Mouse (Mus musculus): ENCODE measurements around the gene Foxe3. TPM values are rescaled to one million over a fixed set of nuclear protein-coding genes. Genes with fewer than 3 reads are reported as not detected.
A peak's percentile ranks its signal among the peaks of the same experiment; 100 is the strongest.
"Not testable (repeated sequence)": the region's sequence is repeated elsewhere in the genome, so short reads cannot be mapped to it uniquely, and the experiment has no call there.

Gene Foxe3
- not detected in 2 replicates for polyA plus RNA-seq (2014; fragmentation: Nextera tagmentation; extraction: Ambion mirVana)

GRCm38 (mm10) chr4:114925917-114926312, at the start of gene Foxe3:
TSS of gene Foxe3 (minus strand) at chr4:114926013.
- Histone ChIP-seq H3K27ac (ENCODE audit: low read depth, low read length) (no peak within 1 kb of the TSS), H3K4me1 (ENCODE audit: control insufficient read depth, insufficient read depth, low read length) (peaks cover 4% of the 10 kb centered on the region; the same call in 1 of the 2 replicates), H3K27me3 (ENCODE audit: control insufficient read depth, insufficient read depth, low read length) (peaks cover 72% of the 10 kb centered on the region), H3K9ac (replicated peaks; ENCODE audit: low read depth, low read length) (0 out of 2 replicates have a peak within 1 kb of the TSS, but pooled peaks have one; percentile 28), H3K36me3 (ENCODE audit: control insufficient read depth, insufficient read depth, low read length) (no peaks in the 10 kb centered on the region), H3K4me2 (ENCODE audit: low read depth, low read length) (peak within 1 kb of the TSS; percentile 49), H3K9me3 (ENCODE audit: control insufficient read depth, low read length) (no peaks in the 10 kb centered on the region), H3K4me3 (ENCODE audit: low read depth, low read length) (peak within 1 kb of the TSS; percentile 28)
- 2% methylated on average over 23 of the region's 25 CpGs for WGBS
- ATAC-seq (ENCODE audit: low read depth), result no peak

- Histone ChIP-seq H3K4me2 (ENCODE audit: low read depth, low read length) (no peak overlapping the region), H3K4me1 (ENCODE audit: control insufficient read depth, insufficient read depth, low read length) (no peaks in the 10 kb centered on the region), H3K4me3 (ENCODE audit: low read depth, low read length) (no peak overlapping the region), H3K27me3 (ENCODE audit: control insufficient read depth, insufficient read depth, low read length) (no peaks in the 10 kb centered on the region), H3K9me3 (ENCODE audit: control insufficient read depth, low read length) (no peaks in the 10 kb centered on the region), H3K27ac (ENCODE audit: low read depth, low read length) (no peak overlapping the region), H3K9ac (replicated peaks; ENCODE audit: low read depth, low read length) (no peak overlapping the region), H3K36me3 (ENCODE audit: control insufficient read depth, insufficient read depth, low read length) (peaks cover 3% of the 10 kb centered on the region; the same call in 1 of the 2 replicates)
- WGBS, result 96% methylated on average over 1 of the region's 1 CpGs
- no peak for ATAC-seq (ENCODE audit: low read depth)
Measured at GRCm38 (mm10) chr4:114973229-114973740, 47.5 kb upstream of the Foxe3 start.

- H3K4me1 ChIP-seq (ENCODE audit: control insufficient read depth, insufficient read depth, low read length), result no peaks in the 10 kb centered on the region
- H3K4me2 ChIP-seq (ENCODE audit: low read depth, low read length), result no peak overlapping the region
- no peak overlapping the region for H3K4me3 ChIP-seq (ENCODE audit: low read depth, low read length)
- WGBS, result 96% methylated on average over 5 of the region's 5 CpGs
- H3K36me3 ChIP-seq (ENCODE audit: control insufficient read depth, insufficient read depth, low read length), result peaks cover 8% of the 10 kb centered on the region; the same call in 1 of the 2 replicates
- no peak for ATAC-seq (ENCODE audit: low read depth)
- H3K9me3 ChIP-seq (ENCODE audit: control insufficient read depth, low read length), result no peaks in the 10 kb centered on the region
- no peak overlapping the region for H3K27ac ChIP-seq (ENCODE audit: low read depth, low read length)
- H3K27me3 ChIP-seq (ENCODE audit: control insufficient read depth, insufficient read depth, low read length), result no peaks in the 10 kb centered on the region
- H3K9ac ChIP-seq (replicated peaks; ENCODE audit: low read depth, low read length), result no peak overlapping the region
Measured at GRCm38 (mm10) chr4:114970736-114971135, 44.9 kb upstream of the Foxe3 start.

- H3K36me3 ChIP-seq (ENCODE audit: control insufficient read depth, insufficient read depth, low read length), result peaks cover 27% of the 10 kb centered on the region
- H3K9me3 ChIP-seq (ENCODE audit: control insufficient read depth, low read length); H3K27me3 ChIP-seq (ENCODE audit: control insufficient read depth, insufficient read depth, low read length); H3K4me2 ChIP-seq (ENCODE audit: low read depth, low read length); H3K27ac ChIP-seq (ENCODE audit: low read depth, low read length); ATAC-seq (ENCODE audit: low read depth); H3K4me3 ChIP-seq (ENCODE audit: low read depth, low read length); H3K4me1 ChIP-seq (ENCODE audit: control insufficient read depth, insufficient read depth, low read length); H3K9ac ChIP-seq (replicated peaks; ENCODE audit: low read depth, low read length): not testable (repeated sequence)
- 90% methylated on average over 2 of the region's 2 CpGs for WGBS
Measured at GRCm38 (mm10) chr4:114960881-114961280, 35.1 kb upstream of the Foxe3 start.

- H3K4me3 ChIP-seq (ENCODE audit: low read depth, low read length), result no peak overlapping the region
- no peak overlapping the region for H3K9ac ChIP-seq (replicated peaks; ENCODE audit: low read depth, low read length)
- H3K4me1 ChIP-seq (ENCODE audit: control insufficient read depth, insufficient read depth, low read length), result no peaks in the 10 kb centered on the region
- no peaks in the 10 kb centered on the region for H3K9me3 ChIP-seq (ENCODE audit: control insufficient read depth, low read length)
- ATAC-seq (ENCODE audit: low read depth), result no peak
- 97% methylated on average over 2 of the region's 2 CpGs for WGBS
- no peak overlapping the region for H3K4me2 ChIP-seq (ENCODE audit: low read depth, low read length)
- H3K27me3 ChIP-seq (ENCODE audit: control insufficient read depth, insufficient read depth, low read length), result no peaks in the 10 kb centered on the region
- H3K36me3 ChIP-seq (ENCODE audit: control insufficient read depth, insufficient read depth, low read length), result peaks cover 19% of the 10 kb centered on the region
- H3K27ac ChIP-seq (ENCODE audit: low read depth, low read length), result no peak overlapping the region
Measured at GRCm38 (mm10) chr4:114959533-114959932, 33.7 kb upstream of the Foxe3 start.

- no peaks in the 10 kb centered on the region for H3K4me1 ChIP-seq (ENCODE audit: control insufficient read depth, insufficient read depth, low read length)
- H3K4me2 ChIP-seq (ENCODE audit: low read depth, low read length), result no peak overlapping the region
- no peak overlapping the region for H3K9ac ChIP-seq (replicated peaks; ENCODE audit: low read depth, low read length)
- no peak for ATAC-seq (ENCODE audit: low read depth)
- H3K4me3 ChIP-seq (ENCODE audit: low read depth, low read length), result no peak overlapping the region
- 95% methylated on average over 4 of the region's 4 CpGs for WGBS
- H3K27ac ChIP-seq (ENCODE audit: low read depth, low read length), result no peak overlapping the region
- no peaks in the 10 kb centered on the region for H3K9me3 ChIP-seq (ENCODE audit: control insufficient read depth, low read length)
- no peaks in the 10 kb centered on the region for H3K27me3 ChIP-seq (ENCODE audit: control insufficient read depth, insufficient read depth, low read length)
- peaks cover 15% of the 10 kb centered on the region for H3K36me3 ChIP-seq (ENCODE audit: control insufficient read depth, insufficient read depth, low read length)
Measured at GRCm38 (mm10) chr4:114958786-114959185, 33.0 kb upstream of the Foxe3 start.

- H3K4me2 ChIP-seq (ENCODE audit: low read depth, low read length), result no peak overlapping the region
- H3K27me3 ChIP-seq (ENCODE audit: control insufficient read depth, insufficient read depth, low read length), result no peaks in the 10 kb centered on the region
- peaks cover 15% of the 10 kb centered on the region for H3K36me3 ChIP-seq (ENCODE audit: control insufficient read depth, insufficient read depth, low read length)
- no peaks in the 10 kb centered on the region for H3K4me1 ChIP-seq (ENCODE audit: control insufficient read depth, insufficient read depth, low read length)
- H3K9me3 ChIP-seq (ENCODE audit: control insufficient read depth, low read length), result no peaks in the 10 kb centered on the region
- H3K9ac ChIP-seq (replicated peaks; ENCODE audit: low read depth, low read length), result no peak overlapping the region
- no peak overlapping the region for H3K4me3 ChIP-seq (ENCODE audit: low read depth, low read length)
- no peak overlapping the region for H3K27ac ChIP-seq (ENCODE audit: low read depth, low read length)
- 99% methylated on average over 2 of the region's 2 CpGs for WGBS
- ATAC-seq (ENCODE audit: low read depth), result no peak
Measured at GRCm38 (mm10) chr4:114958231-114958630, 32.4 kb upstream of the Foxe3 start.

- no peak overlapping the region for H3K27ac ChIP-seq (ENCODE audit: low read depth, low read length)
- no peak overlapping the region for H3K4me3 ChIP-seq (ENCODE audit: low read depth, low read length)
- ATAC-seq (ENCODE audit: low read depth), result no peak
- peaks cover 8% of the 10 kb centered on the region for H3K36me3 ChIP-seq (ENCODE audit: control insufficient read depth, insufficient read depth, low read length)
- no peaks in the 10 kb centered on the region for H3K9me3 ChIP-seq (ENCODE audit: control insufficient read depth, low read length)
- no peaks in the 10 kb centered on the region for H3K4me1 ChIP-seq (ENCODE audit: control insufficient read depth, insufficient read depth, low read length)
- no peak overlapping the region for H3K9ac ChIP-seq (replicated peaks; ENCODE audit: low read depth, low read length)
- no peak overlapping the region for H3K4me2 ChIP-seq (ENCODE audit: low read depth, low read length)
- no peaks in the 10 kb centered on the region for H3K27me3 ChIP-seq (ENCODE audit: control insufficient read depth, insufficient read depth, low read length)
Measured at GRCm38 (mm10) chr4:114957403-114957802, 31.6 kb upstream of the Foxe3 start.

- Histone ChIP-seq H3K4me1 (ENCODE audit: control insufficient read depth, insufficient read depth, low read length) (no peaks in the 10 kb centered on the region), H3K27ac (ENCODE audit: low read depth, low read length) (no peak overlapping the region), H3K9me3 (ENCODE audit: control insufficient read depth, low read length) (no peaks in the 10 kb centered on the region), H3K36me3 (ENCODE audit: control insufficient read depth, insufficient read depth, low read length) (no peaks in the 10 kb centered on the region), H3K4me3 (ENCODE audit: low read depth, low read length) (no peak overlapping the region), H3K4me2 (ENCODE audit: low read depth, low read length) (no peak overlapping the region), H3K27me3 (ENCODE audit: control insufficient read depth, insufficient read depth, low read length) (no peaks in the 10 kb centered on the region), H3K9ac (replicated peaks; ENCODE audit: low read depth, low read length) (no peak overlapping the region)
- no peak; the same call in 1 of the 2 replicates for ATAC-seq (ENCODE audit: low read depth)
- 90% methylated on average over 3 of the region's 3 CpGs for WGBS
Measured at GRCm38 (mm10) chr4:114953172-114953571, 27.4 kb upstream of the Foxe3 start.
